Mouse (Mus musculus): Measurements from ENCODE around the gene Medag. TPM values are rescaled to one million over a fixed set of nuclear protein-coding genes. Genes with fewer than 3 reads are reported as not detected.

The Medag gene
- polyA plus RNA-seq, 1 experiment from 2014 or later = 0.13 TPM

GRCm38 (mm10) chr5:149437150-149437549 lies 25.6 kb downstream of the Medag start:
- no peaks in the 10 kb centered on the region for H3K27me3 ChIP-seq
- ATAC-seq = no peak
- in situ Hi-C loops (cut with MboI; ENCODE audit: low pct_unique_long_range_greater_than_20kb) = no loop called here
- TF ChIP-seq CTCF (IDR thresholded peaks at IDR 0.05) = no peak
- CTCF ChIA-PET = interaction anchor here (0.9 kb wide), 1 partner anchor 35 kb away, joined by 3 read pairs; no protein-coding TSS in a partner anchor
- no peak for DNase-seq (ENCODE audit: low read depth, low spot score)
- POLR2A ChIA-PET = no interaction called here

GRCm38 (mm10) chr5:149439531-149440179 lies 28.1 kb downstream of the Medag start, which contains the start of gene Tex26:
Gene Tex26, plus strand, starts transcription at chr5:149439660.
- ATAC-seq (peak; percentile 72), DNase-seq (ENCODE audit: low read depth, low spot score) (peak; percentile 28)
- in situ Hi-C loops (cut with MboI; ENCODE audit: low pct_unique_long_range_greater_than_20kb) = no loop called here
- TF ChIP-seq CTCF (IDR thresholded peaks at IDR 0.05) = no peak
- ChIA-PET CTCF (interaction anchor here (1.1 to 1.5 kb wide), 2 partner anchors 21 to 64 kb away, joined by 4 read pairs; no protein-coding TSS in a partner anchor), POLR2A (interaction anchor here (1.1 kb wide), 1 partner anchor 63 kb away, joined by 4 read pairs; no protein-coding TSS in a partner anchor)
- no peaks in the 10 kb centered on the region for H3K27me3 ChIP-seq

- ChIA-PET POLR2A (interaction anchor here (1.1 kb wide), 1 partner anchor 63 kb away, joined by 4 read pairs; no protein-coding TSS in a partner anchor), CTCF (interaction anchor here (1.1 to 1.5 kb wide), 2 partner anchors 21 to 65 kb away, joined by 4 read pairs; no protein-coding TSS in a partner anchor)
- no peak for TF ChIP-seq CTCF (IDR thresholded peaks at IDR 0.05)
- ATAC-seq (peak; percentile 64), DNase-seq (ENCODE audit: low read depth, low spot score) (no peak)
- in situ Hi-C loops (cut with MboI; ENCODE audit: low pct_unique_long_range_greater_than_20kb) = no loop called here
- H3K27me3 ChIP-seq = no peaks in the 10 kb centered on the region
Measured at GRCm38 (mm10) chr5:149440180-149440573, 28.6 kb downstream of the Medag start.

- in situ Hi-C loops (cut with MboI; ENCODE audit: low pct_unique_long_range_greater_than_20kb) = no loop called here
- ChIA-PET POLR2A (no interaction called here), CTCF (no interaction called here)
- TF ChIP-seq CTCF (IDR thresholded peaks at IDR 0.05) = no peak
- DNase-seq (ENCODE audit: low read depth, low spot score) (no peak), ATAC-seq (no peak)
- no peaks in the 10 kb centered on the region for H3K27me3 ChIP-seq
Measured at GRCm38 (mm10) chr5:149441646-149442276, 30.2 kb downstream of the Medag start.

- no peak for DNase-seq (ENCODE audit: low read depth, low spot score)
- ATAC-seq = no peak
- no peaks in the 10 kb centered on the region for H3K27me3 ChIP-seq
- in situ Hi-C loops (cut with MboI; ENCODE audit: low pct_unique_long_range_greater_than_20kb) = no loop called here
- ChIA-PET POLR2A (interaction anchor here (0.7 kb wide), 1 partner anchor 169 kb away, joined by 3 read pairs; no protein-coding TSS in a partner anchor), CTCF (no interaction called here)
- TF ChIP-seq CTCF (IDR thresholded peaks at IDR 0.05) = no peak
Measured at GRCm38 (mm10) chr5:149442277-149442660, 30.7 kb downstream of the Medag start.

GRCm38 (mm10) chr5:149444451-149444850 lies 32.9 kb downstream of the Medag start:
- no peaks in the 10 kb centered on the region for H3K27me3 ChIP-seq
- no peak for DNase-seq (ENCODE audit: low read depth, low spot score)
- ChIA-PET POLR2A (interaction anchor here (0.7 kb wide), 1 partner anchor 18 kb away, joined by 4 read pairs; no protein-coding TSS in a partner anchor), CTCF (interaction anchor here (1.8 to 2.3 kb wide), 3 partner anchors 9 to 26 kb away, joined by 4 to 10 read pairs (median 6); no protein-coding TSS in a partner anchor)
- in situ Hi-C loops (cut with MboI; ENCODE audit: low pct_unique_long_range_greater_than_20kb) = no loop called here
- TF ChIP-seq CTCF (IDR thresholded peaks at IDR 0.05) = no peak
- ATAC-seq = no peak

- in situ Hi-C loops (cut with MboI; ENCODE audit: low pct_unique_long_range_greater_than_20kb) = no loop called here
- no peak for TF ChIP-seq CTCF (IDR thresholded peaks at IDR 0.05)
- ChIA-PET CTCF (interaction anchor here (0.6 to 1.3 kb wide), 3 partner anchors 11 to 28 kb away, joined by 3 read pairs; no protein-coding TSS in a partner anchor), POLR2A (no interaction called here)
- no peak for ATAC-seq
- H3K27me3 ChIP-seq = no peaks in the 10 kb centered on the region
- no peak for DNase-seq (ENCODE audit: low read depth, low spot score)
Measured at GRCm38 (mm10) chr5:149446495-149446894, 34.9 kb downstream of the Medag start.

- in situ Hi-C loops (cut with MboI; ENCODE audit: low pct_unique_long_range_greater_than_20kb) = no loop called here
- H3K27me3 ChIP-seq = no peaks in the 10 kb centered on the region
- DNase-seq (ENCODE audit: low read depth, low spot score) (no peak), ATAC-seq (no peak)
- no peak for TF ChIP-seq CTCF (IDR thresholded peaks at IDR 0.05)
- CTCF ChIA-PET = interaction anchor here (1.0 to 1.3 kb wide), 3 partner anchors 11 to 19 kb away, joined by 3 to 4 read pairs (median 3); no protein-coding TSS in a partner anchor
- POLR2A ChIA-PET = no interaction called here
Measured at GRCm38 (mm10) chr5:149447733-149448132, 36.2 kb downstream of the Medag start.

- H3K27me3 ChIP-seq = no peaks in the 10 kb centered on the region
- ChIA-PET CTCF (interaction anchor here (0.9 kb wide), 1 partner anchor 77 kb away, joined by 4 read pairs; no protein-coding TSS in a partner anchor), POLR2A (no interaction called here)
- no peak for TF ChIP-seq CTCF (IDR thresholded peaks at IDR 0.05)
- ATAC-seq (no peak), DNase-seq (ENCODE audit: low read depth, low spot score) (no peak)
- in situ Hi-C loops (cut with MboI; ENCODE audit: low pct_unique_long_range_greater_than_20kb) = no loop called here
Measured at GRCm38 (mm10) chr5:149449406-149449805, 37.9 kb downstream of the Medag start.

GRCm38 (mm10) chr5:149451209-149451681 lies 39.7 kb downstream of the Medag start:
- ChIA-PET POLR2A (no interaction called here), CTCF (interaction anchor here (1.6 kb wide), 1 partner anchor 69 kb away, joined by 3 read pairs; no protein-coding TSS in a partner anchor)
- ATAC-seq (no peak), DNase-seq (ENCODE audit: low read depth, low spot score) (no peak)
- TF ChIP-seq CTCF (IDR thresholded peaks at IDR 0.05) = no peak
- no peaks in the 10 kb centered on the region for H3K27me3 ChIP-seq
- in situ Hi-C loops (cut with MboI; ENCODE audit: low pct_unique_long_range_greater_than_20kb) = loop anchor here (5.0 kb wide), 1 partner anchor 71 kb away; no protein-coding TSS in a partner anchor
